In genomic region chr8:70211726-70212111, GRCm38 (mm10) we compare ENCODE assay signal across 7 mouse cellular contexts. TPM values are rescaled to one million over a fixed set of nuclear protein-coding genes. Genes with fewer than 3 reads are reported as not detected.
A peak's percentile ranks its signal among the peaks of the same experiment; 100 is the strongest.
DNase-seq lines count a peak whose midpoint lies in the region; ATAC-seq and TF ChIP-seq lines count a peak whose summit lies in the region.

No protein-coding gene starts in this region.

- DNase-seq in layer of hippocampus, adult 2 months (ENCODE audit: low spot score in 2 of 2), result peak in 1 of 2 experiments; percentile 39
- no peak for DNase-seq in layer of hippocampus, adult 8-10 months (ENCODE audit: low spot score in 2 of 2)
- peak; percentile 43 for DNase-seq in adipocyte (ENCODE audit: low spot score)
- DNase-seq in left cerebral cortex, postnatal 14 days (ENCODE audit: low spot score in 2 of 2), result peak; percentile 48 to 53

- peak overlapping the region; percentile 96 for H3K4me2 ChIP-seq in myocyte (ENCODE audit: low read depth)

- TF ChIP-seq POLR2A in myocyte (IDR thresholded peaks at IDR 0.05; ENCODE audit: insufficient read length, low read depth), result no peak

- no peaks in the 10 kb centered on the region for H3K27me3 ChIP-seq in myocyte (ENCODE audit: control insufficient read depth, insufficient read depth, insufficient read length)

- ATAC-seq in erythroblast, adult 5-6 weeks (replicated peaks; ENCODE audit: low FRiP score, poor library complexity, severe bottlenecking), result peak; percentile 29; the same call in 1 of the 2 replicates
- no peak for ATAC-seq in monocyte, adult 5-6 weeks (replicated peaks; ENCODE audit: insufficient number of reproducible peaks, low FRiP score, low TSS enrichment, poor library complexity, severe bottlenecking)

- intact Hi-C loops in left cerebral cortex, postnatal 14 days (cut with DNase I), result no loop called here

- peak overlapping the region; percentile 71 for H3K4me3 ChIP-seq in layer of hippocampus, adult 2 months
- H3K4me3 ChIP-seq in myocyte, result peak overlapping the region; percentile 33

- H3K36me3 ChIP-seq in myocyte (ENCODE audit: control insufficient read depth, insufficient read depth), result no peaks in the 10 kb centered on the region

- peak overlapping the region; percentile 91 for H3K27ac ChIP-seq in layer of hippocampus, adult 2 months

- H3ac ChIP-seq in myocyte (ENCODE audit: control insufficient read depth, insufficient read length), result peak overlapping the region; percentile 7

- H3K79me2 ChIP-seq in myocyte (ENCODE audit: control insufficient read depth, insufficient read depth), result no peaks in the 10 kb centered on the region

- TF ChIP-seq CTCF in layer of hippocampus, adult 2 months (conservative IDR thresholded peaks at IDR 0.05), result no peak

TF ChIP-seq in myocyte, 11 proteins besides CTCF, POLR2A, EP300 and RAD21:
- no peak for TF ChIP-seq MYOD1 (IDR thresholded peaks at IDR 0.05; ENCODE audit: control insufficient read depth in 1 of 3, insufficient read length in 2 of 3, low read depth in 2 of 3)
- TF ChIP-seq CEBPB (IDR thresholded peaks at IDR 0.05; ENCODE audit: insufficient read depth, poor library complexity, severe bottlenecking), result no peak
- no peak for TF ChIP-seq SRF (IDR thresholded peaks at IDR 0.05; ENCODE audit: control insufficient read depth, insufficient read length, low read depth)
- no peak for TF ChIP-seq REST (IDR thresholded peaks at IDR 0.05; ENCODE audit: insufficient read depth, insufficient read length)
- TF ChIP-seq TCF12 (IDR thresholded peaks at IDR 0.05; ENCODE audit: insufficient read depth, poor library complexity, severe bottlenecking), result no peak
- no peak for TF ChIP-seq MAX (IDR thresholded peaks at IDR 0.05; ENCODE audit: low read depth)
- no peak for TF ChIP-seq TCF3 (IDR thresholded peaks at IDR 0.05; ENCODE audit: insufficient read length, low read depth)
- TF ChIP-seq USF1 (IDR thresholded peaks at IDR 0.05; ENCODE audit: low read depth), result no peak
- TF ChIP-seq POLR2AphosphoS2 (IDR thresholded peaks at IDR 0.05; ENCODE audit: insufficient read length, low read depth), result no peak

RNA-seq across cellular contexts. Expression of gene Slc25a42, which starts 0.4 kb away (rescaled TPM):
- total RNA-seq in layer of hippocampus, adult 2 months (2021), result 10 to 100 TPM; 43.9 to 44.0 TPM
- total RNA-seq in layer of hippocampus, adult 8-10 months (2022), result 10 to 100 TPM; 32.9 to 55.2 (median 45.8) TPM
- 13.8 and 20.6 TPM in 2 replicates for total RNA-seq in erythroblast, adult 5-6 weeks (2015; ENCODE audit: low replicate concordance)
- total RNA-seq in erythroblast, adult 5-6 weeks (2017; ENCODE audit: low replicate concordance), result 16.2 and 23.8 TPM in 2 replicates
- 10 to 100 TPM; 32.7 to 34.5 TPM for total RNA-seq in left cerebral cortex, postnatal 14 days (2021)
- 2.6 TPM for polyA plus RNA-seq in myocyte (2012; fragmentation: generic; extraction: Trizol)
- total RNA-seq in monocyte, adult 5-6 weeks (2017), result 0.32 to 1.4 TPM in 2 of 3 replicates, not detected in the other

RNA-seq across cellular contexts. Expression of gene Sugp2, which starts 22.3 kb away (rescaled TPM):
- total RNA-seq in layer of hippocampus, adult 2 months (2021), result 100 to 1,000 TPM; 130 to 131 TPM
- total RNA-seq in layer of hippocampus, adult 8-10 months (2022), result 100 to 1,000 TPM; 113 to 141 (median 123) TPM
- total RNA-seq in erythroblast, adult 5-6 weeks (2015; ENCODE audit: low replicate concordance), result 24.4 and 33.9 TPM in 2 replicates
- 22.7 and 28.9 TPM in 2 replicates for total RNA-seq in erythroblast, adult 5-6 weeks (2017; ENCODE audit: low replicate concordance)
- 100 to 1,000 TPM; 116 to 117 TPM for total RNA-seq in left cerebral cortex, postnatal 14 days (2021)
- polyA plus RNA-seq in myocyte (2012; fragmentation: generic; extraction: Trizol), result 15.4 TPM
- total RNA-seq in monocyte, adult 5-6 weeks (2017), result 14.0 to 47.5 TPM (median 21.6 TPM) in 3 replicates

RNA-seq across cellular contexts. Expression of gene Armc6, which starts 22.5 kb away (rescaled TPM):
- 10 to 100 TPM; 45.6 to 47.1 TPM for total RNA-seq in layer of hippocampus, adult 2 months (2021)
- total RNA-seq in layer of hippocampus, adult 8-10 months (2022), result 10 to 100 TPM; 38.0 to 49.2 (median 40.1) TPM
- 4.6 TPM in 1 of 2 replicates, not detected in the other for total RNA-seq in erythroblast, adult 5-6 weeks (2015; ENCODE audit: low replicate concordance)
- total RNA-seq in erythroblast, adult 5-6 weeks (2017; ENCODE audit: low replicate concordance), result 4.0 and 6.1 TPM in 2 replicates
- total RNA-seq in left cerebral cortex, postnatal 14 days (2021), result 10 to 100 TPM; 57.1 to 68.7 TPM
- polyA plus RNA-seq in myocyte (2012; fragmentation: generic; extraction: Trizol), result 35.4 TPM
- 1.7 to 8.4 TPM (median 2.9 TPM) in 3 replicates for total RNA-seq in monocyte, adult 5-6 weeks (2017)

RNA-seq across cellular contexts. Expression of gene Tmem161a, which starts 39.6 kb away (rescaled TPM):
- 10 to 100 TPM; 46.4 to 59.0 TPM for total RNA-seq in layer of hippocampus, adult 2 months (2021)
- total RNA-seq in layer of hippocampus, adult 8-10 months (2022), result 10 to 100 TPM; 48.9 to 58.8 (median 53.3) TPM
- total RNA-seq in erythroblast, adult 5-6 weeks (2015; ENCODE audit: low replicate concordance), result 4.0 and 8.1 TPM in 2 replicates
- total RNA-seq in erythroblast, adult 5-6 weeks (2017; ENCODE audit: low replicate concordance), result 4.5 and 4.9 TPM in 2 replicates
- total RNA-seq in left cerebral cortex, postnatal 14 days (2021), result 10 to 100 TPM; 51.3 to 53.2 TPM
- 132 TPM for polyA plus RNA-seq in myocyte (2012; fragmentation: generic; extraction: Trizol)
- 4.2 to 14.5 TPM (median 9.0 TPM) in 3 replicates for total RNA-seq in monocyte, adult 5-6 weeks (2017)

Comparison
In these comparisons a context has a peak if more than half of its experiments do, and no peak if none do; other contexts are left out.
1. DNase-seq: peak in adipocyte (single experiment) and left cerebral cortex, postnatal 14 days (2 of 2); none in layer of hippocampus, adult 8-10 months (0 of 2).